Mouse (Mus musculus) CH12.LX (cell line): Measurements from ENCODE around the gene Pqlc2.

ENCODE experiments used
- CTCF ChIP-seq, 2 experiments: IDR thresholded peaks in 1 of 2; conservative IDR thresholded peaks in 1 of 2; 2 replicates each; pipeline ENCODE4 v1.5.1; 2011 to 2012; ENCODE audit warnings: low read depth in 2 of 2, low read length in 2 of 2, improper control_type of control experiment in 1 of 2, inconsistent platforms in 1 of 2, mild to moderate bottlenecking in 1 of 2, moderate library complexity in 1 of 2
- ELF1 ChIP-seq: IDR thresholded peaks from 2 replicates; pipeline ENCODE4 v1.6.1; 2014; ENCODE audit warnings: low read depth, mild to moderate bottlenecking, inconsistent platforms, low read length, improper control_type of control experiment
- EP300 ChIP-seq: IDR thresholded peaks from 2 replicates; pipeline ENCODE4 v1.6.1; 2011; ENCODE audit warnings: low read length, improper control_type of control experiment
- HCFC1 ChIP-seq: IDR thresholded peaks from 2 replicates; pipeline ENCODE4 v1.6.1; 2012; ENCODE audit warnings: low read depth, mild to moderate bottlenecking, inconsistent platforms, low read length, improper control_type of control experiment
- KAT2A ChIP-seq: IDR thresholded peaks from 2 replicates; pipeline ENCODE4 v1.6.1; 2012; ENCODE audit warnings: low read length, improper control_type of control experiment, inconsistent platforms; ENCODE audit not compliant: insufficient replicate concordance
- MAX ChIP-seq: IDR thresholded peaks from 2 replicates; pipeline ENCODE4 v1.6.1; 2011; ENCODE audit warnings: low read length, improper control_type of control experiment
- POLR2A ChIP-seq: IDR thresholded peaks from 2 replicates; pipeline ENCODE4 v1.6.1; 2011; ENCODE audit warnings: low read depth, mild to moderate bottlenecking, improper control_type of control experiment, low read length
- POLR2AphosphoS2 ChIP-seq: IDR thresholded peaks from 2 replicates; pipeline ENCODE4 v1.6.1; 2011; ENCODE audit warnings: low read depth, low read length, improper control_type of control experiment
- TCF12 ChIP-seq: IDR thresholded peaks from 2 replicates; pipeline ENCODE4 v1.6.1; 2014; ENCODE audit warnings: low read depth, mild to moderate bottlenecking, inconsistent platforms, low read length, improper control_type of control experiment
- ZMIZ1 ChIP-seq: IDR thresholded peaks from 2 replicates; pipeline ENCODE4 v1.6.1; 2012; ENCODE audit warnings: low read depth, mild to moderate bottlenecking, inconsistent platforms, low read length, improper control_type of control experiment

- TF ChIP-seq HCFC1 (no peak), ZMIZ1 (no peak), TCF12 (no peak), ELF1 (no peak), POLR2A (no peak), MAX (no peak), EP300 (no peak), POLR2AphosphoS2 (no peak), CTCF (conservative IDR thresholded peaks at IDR 0.05 in 1 of 2, IDR thresholded peaks at IDR 0.05 in 1 of 2; ENCODE audit: low read depth in 2 of 2, low read length in 2 of 2) (no peak), KAT2A (no peak)
These were observed 60.5 kb downstream of the Pqlc2 start for GRCm38 (mm10) chr4:139250043-139250442.
